Mouse (Mus musculus): ENCODE measurements around the gene Shkbp1.

Shkbp1 gene

DNA sequence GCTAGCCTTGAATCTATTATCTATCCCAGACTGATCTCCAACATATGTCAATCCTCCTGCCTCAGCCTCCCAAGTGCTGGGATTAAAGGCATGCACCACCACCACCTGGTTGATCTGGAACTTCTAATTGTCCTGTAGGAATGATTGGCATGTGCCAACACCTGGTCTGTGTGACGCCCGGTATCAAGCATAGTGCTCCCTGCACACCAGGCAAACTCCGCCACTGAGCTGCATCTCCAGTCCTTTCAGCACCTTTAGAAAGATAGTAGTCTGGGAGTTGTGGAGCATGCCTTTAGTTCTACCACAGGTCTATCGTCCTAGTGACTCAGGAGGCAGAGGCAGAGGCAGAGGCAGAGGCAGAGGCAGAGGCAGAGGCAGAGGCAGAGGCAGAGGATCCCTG is 55.5 kb downstream of the Shkbp1 start:
- DNase-seq (ENCODE audit: low read depth, low spot score), result no peak
- no peaks in the 10 kb centered on the region for H3K27me3 ChIP-seq (ENCODE audit: control insufficient read depth, insufficient read depth, low read length, poor library complexity, severe bottlenecking)
- H3K36me3 ChIP-seq (ENCODE audit: control insufficient read depth, insufficient read depth, low read length, poor library complexity, severe bottlenecking), result no peaks in the 10 kb centered on the region

DNA sequence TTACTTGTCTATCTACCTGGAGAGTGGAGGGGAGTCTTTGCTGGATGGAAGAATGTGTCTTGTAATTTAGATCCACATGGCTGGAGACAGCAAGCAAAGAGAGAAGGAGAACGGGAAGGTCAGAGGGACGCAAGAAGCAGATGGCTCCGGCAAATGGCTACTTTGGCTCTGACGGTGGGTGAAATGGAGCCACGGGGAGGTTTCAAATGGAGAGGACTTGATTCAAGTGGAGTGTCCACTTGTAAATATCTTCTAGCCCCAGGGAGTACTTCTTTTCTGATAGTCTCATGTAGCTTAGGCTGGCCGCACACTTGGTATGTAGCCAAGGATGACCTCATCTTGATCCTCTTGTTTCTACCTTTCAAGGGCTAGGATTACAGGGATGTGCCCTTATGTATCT is 57.0 kb downstream of the Shkbp1 start:
- Histone ChIP-seq H3K27me3 (ENCODE audit: control insufficient read depth, insufficient read depth, low read length, poor library complexity, severe bottlenecking) (no peaks in the 10 kb centered on the region), H3K36me3 (ENCODE audit: control insufficient read depth, insufficient read depth, low read length, poor library complexity, severe bottlenecking) (no peaks in the 10 kb centered on the region)
- DNase-seq (ENCODE audit: low read depth, low spot score), result no peak

DNA sequence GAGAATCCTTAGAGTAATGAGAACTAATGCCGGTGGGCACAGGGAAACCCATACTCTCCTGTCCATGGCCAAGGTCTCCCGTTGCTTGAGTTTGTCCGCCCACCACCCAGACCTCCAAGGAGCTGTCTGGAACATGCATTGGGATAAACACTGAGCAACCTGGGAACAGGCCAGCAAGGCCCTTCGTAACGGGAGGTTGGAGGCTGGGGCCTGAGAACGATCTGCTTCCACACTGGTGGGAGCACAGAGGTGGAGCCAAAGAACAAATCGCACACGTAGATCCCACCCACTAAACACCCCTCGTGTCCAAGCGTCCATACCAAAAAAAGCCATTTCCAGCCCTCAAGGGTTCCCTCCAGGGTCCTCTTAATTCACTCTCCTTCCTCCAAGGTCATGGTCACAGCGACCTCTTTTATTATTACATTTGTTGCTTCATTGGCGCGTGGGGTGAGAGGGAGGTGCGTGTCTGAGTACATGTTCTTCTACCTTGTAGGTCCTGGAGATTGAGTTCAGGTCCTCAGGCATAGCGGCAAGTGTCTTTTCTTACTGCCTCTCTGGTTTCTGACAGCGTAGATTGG is 57.7 kb downstream of the Shkbp1 start:
- Histone ChIP-seq H3K36me3 (ENCODE audit: control insufficient read depth, insufficient read depth, low read length, poor library complexity, severe bottlenecking) (no peaks in the 10 kb centered on the region), H3K27me3 (ENCODE audit: control insufficient read depth, insufficient read depth, low read length, poor library complexity, severe bottlenecking) (no peaks in the 10 kb centered on the region)
- no peak for DNase-seq (ENCODE audit: low read depth, low spot score)

- no peak for DNase-seq (ENCODE audit: low read depth, low spot score)
- Histone ChIP-seq H3K27me3 (ENCODE audit: control insufficient read depth, insufficient read depth, low read length, poor library complexity, severe bottlenecking) (no peaks in the 10 kb centered on the region), H3K36me3 (ENCODE audit: control insufficient read depth, insufficient read depth, low read length, poor library complexity, severe bottlenecking) (no peaks in the 10 kb centered on the region)
These were observed 59.3 kb downstream of the Shkbp1 start for GRCm38 (mm10) chr7:27296518-27296917.

DNA sequence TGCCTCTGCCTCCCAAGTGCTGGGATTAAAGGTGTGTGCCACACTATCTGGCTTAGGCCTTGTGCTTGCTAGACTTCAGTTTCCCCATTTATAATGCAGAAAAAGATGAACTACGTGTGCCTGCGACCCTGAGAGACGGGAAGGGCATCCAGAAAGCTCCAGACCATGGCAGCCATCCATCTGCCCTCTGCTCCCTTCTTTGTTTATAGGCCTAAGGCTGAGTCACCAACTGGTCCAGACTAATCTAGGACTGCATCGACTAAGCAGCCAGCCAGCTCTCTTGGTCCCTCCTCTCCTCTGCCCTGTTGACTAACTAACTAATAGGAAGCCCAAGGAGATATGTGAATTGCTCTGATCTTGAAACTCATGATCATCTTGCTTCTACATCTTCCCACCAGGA is 59.9 kb downstream of the Shkbp1 start:
- H3K27me3 ChIP-seq (ENCODE audit: control insufficient read depth, insufficient read depth, low read length, poor library complexity, severe bottlenecking), result no peaks in the 10 kb centered on the region
- no peak for DNase-seq (ENCODE audit: low read depth, low spot score)
- no peaks in the 10 kb centered on the region for H3K36me3 ChIP-seq (ENCODE audit: control insufficient read depth, insufficient read depth, low read length, poor library complexity, severe bottlenecking)

Data from splenic B cell, adult 2 months (primary cell).